Mouse (Mus musculus) lung, embryonic 14.5 days (tissue): ENCODE results near the gene Rsg1. TPM values are rescaled to one million over a fixed set of nuclear protein-coding genes. Genes with fewer than 3 reads are reported as not detected.
A peak's percentile ranks its signal among the peaks of the same experiment; 100 is the strongest.

Experiments
- ATAC-seq: fragments of 200-750 bp; cut with Nextera tagmentation; 2 replicates; pipeline ENCODE4 v1.8.0; 2017; ENCODE audit warnings: mild to moderate bottlenecking, moderate TSS enrichment, moderate library complexity; ENCODE audit not compliant: insufficient read depth
- DNase-seq: peaks from one replicate; pipeline ENCODE4 v3.0.0-alpha.2; 2015
- H3K27ac ChIP-seq: fragments of 300-500 bp; sonication (generic); 2 replicates; pipeline ENCODE4 v1.5.1; 2014; ENCODE audit warnings: low read depth, mild to moderate bottlenecking, moderate library complexity
- H3K27me3 ChIP-seq: fragments of 300-500 bp; sonication (generic); 2 replicates; pipeline ENCODE4 v1.6.1; 2014; ENCODE audit warnings: low read length, control low read depth; ENCODE audit not compliant: insufficient read depth
- H3K36me3 ChIP-seq: fragments of 300-500 bp; sonication (generic); 2 replicates; pipeline ENCODE4 v1.6.1; 2014; ENCODE audit warnings: control low read depth; ENCODE audit not compliant: insufficient read depth
- H3K4me1 ChIP-seq: fragments of 300-500 bp; sonication (generic); 2 replicates; pipeline ENCODE4 v1.6.1; 2014; ENCODE audit warnings: antibody characterized with exemption, control low read depth; ENCODE audit not compliant: insufficient read depth
- H3K4me2 ChIP-seq: fragments of 300-500 bp; sonication (generic); 2 replicates; pipeline ENCODE4 v1.6.1; 2014; ENCODE audit warnings: mild to moderate bottlenecking
- H3K4me3 ChIP-seq: fragments of 300-500 bp; sonication (generic); 2 replicates; pipeline ENCODE4 v1.5.1; 2014; ENCODE audit warnings: low read depth, low read length
- H3K9ac ChIP-seq: fragments of 300-500 bp; sonication (generic); 2 replicates; pipeline ENCODE4 v1.6.1; 2014
- H3K9me3 ChIP-seq: fragments of 300-500 bp; sonication (generic); 2 replicates; pipeline ENCODE4 v1.6.1; 2016; ENCODE audit warnings: low read depth, low read length, control low read depth
- CTCF ChIP-seq: IDR thresholded peaks from 2 replicates; pipeline ENCODE4 v1.5.1; 2016; ENCODE audit warnings: antibody characterized with exemption, low read depth
- WGBS: fragments of 180-500 bp; shearing (Covaris S2); extraction: QIAGEN DNeasy Blood & Tissue Kit; methylation state at CpG from one replicate; pipeline ENCODE4 v1.1.7; 2014; 5-methylcytosine and 5-hydroxymethylcytosine counted together
- polyA plus RNA-seq: library from polyadenylated mRNA; unstranded; fragments of >200 nt; fragmentation: Nextera tagmentation; extraction: Ambion mirVana; gene quantifications from 2 replicates; pipeline ENCODE4 v1.2.1, GENCODE M21; 2014

The Rsg1 gene
- polyA plus RNA-seq, 1 experiment from 2014 or later: 6.3 TPM

- no peak for ATAC-seq
- Histone ChIP-seq H3K36me3 (peaks cover 28% of the 10 kb centered on the region; the same call in 1 of the 2 replicates), H3K4me3 (no peak overlapping the region), H3K9ac (no peak overlapping the region), H3K9me3 (no peaks in the 10 kb centered on the region), H3K27me3 (peaks cover 19% of the 10 kb centered on the region), H3K4me1 (peaks cover 3% of the 10 kb centered on the region; the same call in 1 of the 2 replicates), H3K27ac (no peak overlapping the region), H3K4me2 (no peak overlapping the region)
- WGBS: 66% methylated on average over 2 of the region's 2 CpGs
- TF ChIP-seq CTCF: peak; percentile 28
- DNase-seq: no peak
Measured at GRCm38 (mm10) chr4:141252641-141253040, 38.9 kb downstream of the Rsg1 start.

GRCm38 (mm10) chr4:141254234-141254633 lies 40.5 kb downstream of the Rsg1 start:
- DNase-seq: peak; percentile 85
- 56% methylated on average over 16 of the region's 16 CpGs for WGBS

GRCm38 (mm10) chr4:141257440-141257839 lies 43.7 kb downstream of the Rsg1 start:
- Histone ChIP-seq H3K9ac (no peak overlapping the region), H3K36me3 (peaks cover 11% of the 10 kb centered on the region; the same call in 1 of the 2 replicates), H3K4me1 (no peaks in the 10 kb centered on the region; the same call in 1 of the 2 replicates), H3K4me2 (no peak overlapping the region), H3K4me3 (no peak overlapping the region), H3K27ac (no peak overlapping the region), H3K9me3 (no peaks in the 10 kb centered on the region), H3K27me3 (no peaks in the 10 kb centered on the region)
- DNase-seq (no peak), ATAC-seq (no peak)
- TF ChIP-seq CTCF: peak; percentile 74
- 70% methylated on average over 5 of the region's 5 CpGs for WGBS

More at GRCm38 (mm10) chr4:141254234-141254633, 40.5 kb downstream of the Rsg1 start:
- Histone ChIP-seq H3K4me2 (0 out of 2 replicates have a peak overlapping the region, but pooled peaks have one; percentile 8), H3K27me3 (peaks cover 3% of the 10 kb centered on the region), H3K4me3 (no peak overlapping the region), H3K27ac (peak overlapping the region; percentile 65), H3K9me3 (no peaks in the 10 kb centered on the region), H3K4me1 (no peaks in the 10 kb centered on the region), H3K36me3 (peaks cover 26% of the 10 kb centered on the region; the same call in 1 of the 2 replicates), H3K9ac (no peak overlapping the region; the same call in 1 of the 2 replicates)
- no peak for TF ChIP-seq CTCF
- ATAC-seq: peak; percentile 72; the same call in 1 of the 2 replicates

GRCm38 (mm10) chr4:141259413-141259812 lies 45.7 kb downstream of the Rsg1 start:
- peaks cover 8% of the 10 kb centered on the region; the same call in 1 of the 2 replicates for H3K36me3 ChIP-seq
- peak overlapping the region; percentile 16; the same call in 1 of the 2 replicates for H3K27ac ChIP-seq
- DNase-seq (no peak), ATAC-seq (no peak)
- peak overlapping the region; percentile 53 for H3K4me2 ChIP-seq
- no peaks in the 10 kb centered on the region for H3K9me3 ChIP-seq
- 71% methylated on average over 12 of the region's 12 CpGs for WGBS
- TF ChIP-seq CTCF: no peak
- no peaks in the 10 kb centered on the region for H3K27me3 ChIP-seq
- no peak overlapping the region for H3K9ac ChIP-seq
- H3K4me3 ChIP-seq: no peak overlapping the region
- H3K4me1 ChIP-seq: no peaks in the 10 kb centered on the region; the same call in 1 of the 2 replicates

- WGBS: 26% methylated on average over 16 of the region's 16 CpGs
- Histone ChIP-seq H3K27me3 (no peaks in the 10 kb centered on the region), H3K9ac (0 out of 2 replicates have a peak overlapping the region, but pooled peaks have one; percentile 2), H3K4me1 (no peaks in the 10 kb centered on the region; the same call in 1 of the 2 replicates), H3K9me3 (no peaks in the 10 kb centered on the region), H3K4me2 (peak overlapping the region; percentile 53), H3K4me3 (peak overlapping the region; percentile 22), H3K36me3 (0 out of 2 replicates have a peak, but pooled peaks cover 5% of the 10 kb centered on the region), H3K27ac (0 out of 2 replicates have a peak overlapping the region, but pooled peaks have one; percentile 19)
- peak; percentile 75 for ATAC-seq
- TF ChIP-seq CTCF: no peak
- DNase-seq: peak; percentile 92
Measured at GRCm38 (mm10) chr4:141260007-141260723, 46.4 kb downstream of the Rsg1 start.

- ATAC-seq (no peak), DNase-seq (no peak)
- TF ChIP-seq CTCF: no peak
Measured at GRCm38 (mm10) chr4:141262906-141263637, 49.3 kb downstream of the Rsg1 start.

More at GRCm38 (mm10) chr4:141262906-141263637, 49.3 kb downstream of the Rsg1 start:
- no peak overlapping the region for H3K4me2 ChIP-seq
- no peaks in the 10 kb centered on the region; the same call in 1 of the 2 replicates for H3K4me1 ChIP-seq
- no peak overlapping the region for H3K27ac ChIP-seq
- H3K4me3 ChIP-seq: no peak overlapping the region
- H3K36me3 ChIP-seq: no peaks in the 10 kb centered on the region
- H3K9me3 ChIP-seq: no peaks in the 10 kb centered on the region
- WGBS: 68% methylated on average over 10 of the region's 10 CpGs
- H3K9ac ChIP-seq: no peak overlapping the region
- H3K27me3 ChIP-seq: no peaks in the 10 kb centered on the region
